Mouse (Mus musculus): Measurements from ENCODE around the gene Tlx3.

- TF ChIP-seq GATA1 (IDR thresholded peaks at IDR 0.05; ENCODE audit: low read length) (no peak), TAL1 (IDR thresholded peaks at IDR 0.05; ENCODE audit: low read length) (no peak)
These were observed 51.6 kb downstream of the Tlx3 start for GRCm38 (mm10) chr11:33151780-33152145.

Data from erythroblast, embryonic 14.5 days (primary cell).